Mouse (Mus musculus) central nervous system, embryonic 11.5 days (tissue): Measurements from ENCODE around the gene Slc17a2. TPM values are rescaled to one million over a fixed set of nuclear protein-coding genes. Genes with fewer than 3 reads are reported as not detected.

ENCODE experiments used
- polyA plus RNA-seq: library from polyadenylated mRNA; depleted of rRNA; stranded (reverse); fragments of >200 nt; gene quantifications from 2 replicates; pipeline ENCODE4 v1.2.3, GENCODE M21; 2012; rRNA removed

The Slc17a2 gene
- 0.01 and 0.04 TPM in 2 replicates for polyA plus RNA-seq

DNA sequence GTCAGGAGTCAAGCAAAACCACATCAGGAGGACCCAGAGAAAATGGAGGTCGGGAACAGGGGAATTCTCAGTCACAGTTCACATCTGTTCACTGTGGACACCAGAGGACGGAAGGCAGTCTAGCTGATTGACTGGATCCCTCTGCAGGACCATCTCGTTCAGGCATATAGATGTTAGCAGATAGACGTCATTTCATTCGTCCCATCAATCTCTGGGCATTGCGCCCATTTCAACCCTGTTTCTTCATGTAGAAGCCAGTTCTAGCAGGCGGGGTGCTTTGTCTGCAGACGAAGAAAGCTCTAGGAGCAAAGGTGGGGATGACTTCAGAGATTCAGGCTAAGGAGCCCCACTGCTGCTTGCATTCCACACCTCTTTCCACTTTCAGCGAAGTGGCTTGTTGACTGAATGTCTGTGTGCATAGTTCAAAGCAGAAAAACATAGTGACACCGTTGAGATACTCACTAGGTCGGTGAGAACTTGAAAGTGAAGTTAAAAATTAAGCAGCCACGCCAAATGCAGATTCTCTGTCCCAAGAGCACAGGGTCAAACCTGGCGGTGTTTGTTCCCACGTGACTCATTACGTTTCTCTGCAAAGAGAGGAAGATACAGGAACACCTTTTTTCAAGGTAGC, at the start of gene Slc17a2:
Gene Slc17a2, plus strand, starts transcription at position 572 of the 631 bp plus-strand sequence.

DNA sequence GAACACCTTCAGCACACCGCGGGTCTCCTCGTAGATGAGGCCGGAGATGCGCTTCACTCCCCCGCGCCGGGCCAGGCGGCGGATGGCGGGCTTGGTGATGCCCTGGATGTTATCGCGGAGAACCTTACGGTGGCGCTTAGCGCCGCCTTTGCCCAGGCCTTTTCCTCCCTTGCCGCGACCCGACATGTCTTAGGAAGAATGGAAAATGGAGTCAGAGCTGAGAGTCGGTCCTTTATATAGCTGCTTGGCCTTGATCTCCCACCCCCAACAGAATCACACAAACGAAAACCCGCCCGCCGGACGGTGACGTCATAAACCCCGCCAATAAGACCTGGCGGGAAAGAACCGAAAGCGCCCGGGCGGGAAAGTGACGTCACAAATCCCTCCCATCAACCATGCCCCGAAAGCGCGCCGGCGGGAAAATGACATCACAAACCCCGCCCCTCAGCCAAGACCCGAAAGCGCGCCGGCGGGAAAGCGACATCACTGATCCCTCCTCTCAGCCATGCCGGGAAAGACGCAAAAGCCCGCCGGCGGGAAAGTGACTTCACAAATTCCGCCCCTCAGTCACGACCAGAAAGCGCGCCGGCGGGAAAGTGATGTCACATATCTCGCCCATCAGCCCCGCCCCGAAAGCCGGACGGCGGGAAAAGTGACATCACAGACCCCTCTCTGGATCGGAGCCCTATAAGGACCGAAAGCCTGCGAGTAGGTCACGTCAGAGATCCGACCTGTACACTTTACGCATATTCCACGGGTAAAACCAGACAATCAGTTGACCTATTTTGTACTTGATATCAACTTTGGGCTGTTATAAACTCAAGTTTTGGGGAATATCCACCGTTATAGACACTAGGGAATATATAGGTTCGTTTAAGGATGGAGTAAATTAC, 45.6 kb upstream of the Slc17a2 start, which contains the start of gene Hist1h4a:
Gene Hist1h4a, minus strand, starts transcription at position 259 of the 893 bp plus-strand sequence.

DNA sequence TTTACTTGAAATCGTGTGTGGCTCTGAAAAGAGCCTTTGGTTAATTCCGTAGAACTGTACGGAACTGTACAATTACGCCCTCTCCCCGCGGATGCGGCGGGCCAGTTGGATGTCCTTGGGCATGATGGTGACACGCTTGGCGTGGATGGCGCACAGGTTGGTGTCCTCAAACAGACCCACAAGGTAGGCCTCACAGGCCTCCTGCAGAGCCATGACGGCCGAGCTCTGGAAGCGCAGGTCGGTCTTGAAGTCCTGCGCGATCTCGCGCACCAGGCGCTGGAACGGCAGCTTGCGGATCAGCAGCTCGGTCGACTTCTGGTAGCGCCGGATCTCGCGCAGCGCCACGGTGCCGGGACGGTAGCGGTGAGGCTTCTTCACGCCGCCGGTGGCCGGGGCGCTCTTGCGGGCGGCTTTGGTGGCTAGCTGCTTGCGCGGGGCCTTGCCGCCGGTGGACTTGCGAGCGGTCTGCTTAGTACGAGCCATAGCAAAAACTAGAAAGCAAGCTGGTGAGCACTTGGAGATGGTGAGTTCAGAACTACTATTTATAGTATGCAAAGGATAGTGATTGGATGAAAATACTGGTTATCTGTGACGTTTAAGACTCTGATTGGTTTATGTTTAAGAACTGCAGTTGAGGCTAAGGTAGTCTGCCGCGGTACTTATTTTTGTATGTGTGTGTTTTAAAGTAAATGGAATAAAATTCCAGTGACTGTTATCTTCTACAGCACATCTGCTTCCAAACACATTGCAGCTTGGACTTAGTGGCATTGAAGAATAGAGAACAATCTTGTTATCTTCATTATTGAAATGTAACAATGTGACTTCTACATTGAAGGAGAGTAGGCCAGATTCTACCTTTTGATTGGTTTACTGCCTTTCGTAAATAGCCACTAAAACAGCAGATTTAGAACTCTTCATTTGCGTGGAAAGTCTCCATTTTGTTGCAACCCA, 44.6 kb upstream of the Slc17a2 start, which contains the start of gene Hist1h3a:
Gene Hist1h3a, minus strand, starts transcription at position 516 of the 951 bp plus-strand sequence.

DNA sequence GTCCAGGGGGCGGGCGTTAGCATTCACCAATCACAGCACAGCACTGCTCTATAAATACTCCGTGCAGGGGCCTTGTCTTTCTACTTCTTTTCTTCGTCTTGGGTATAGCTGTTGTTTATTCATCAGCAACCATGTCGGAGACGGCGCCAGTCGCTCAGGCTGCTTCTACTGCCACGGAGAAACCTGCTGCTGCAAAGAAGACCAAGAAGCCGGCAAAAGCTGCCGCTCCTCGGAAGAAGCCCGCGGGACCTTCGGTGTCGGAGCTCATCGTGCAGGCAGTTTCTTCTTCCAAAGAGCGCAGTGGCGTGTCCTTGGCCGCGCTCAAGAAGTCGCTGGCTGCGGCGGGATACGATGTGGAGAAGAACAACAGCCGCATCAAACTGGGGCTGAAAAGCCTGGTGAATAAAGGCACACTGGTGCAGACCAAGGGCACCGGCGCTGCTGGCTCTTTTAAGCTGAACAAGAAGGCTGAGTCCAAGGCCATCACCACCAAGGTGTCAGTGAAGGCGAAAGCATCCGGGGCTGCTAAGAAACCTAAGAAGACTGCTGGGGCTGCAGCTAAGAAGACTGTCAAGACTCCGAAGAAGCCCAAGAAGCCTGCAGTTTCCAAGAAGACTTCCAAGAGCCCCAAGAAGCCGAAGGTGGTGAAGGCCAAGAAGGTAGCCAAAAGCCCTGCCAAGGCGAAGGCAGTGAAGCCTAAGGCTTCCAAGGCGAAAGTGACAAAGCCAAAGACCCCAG, 43.0 kb upstream of the Slc17a2 start, which contains the start of gene Hist1h1a:
Gene Hist1h1a, plus strand, starts transcription at position 81 of the 738 bp plus-strand sequence.

GRCm38 (mm10) chr13:23769613-23770012, 37.2 kb upstream of the Slc17a2 start, which contains the start of gene Trim38:
Gene Trim38, plus strand, starts transcription at chr13:23769913.

DNA sequence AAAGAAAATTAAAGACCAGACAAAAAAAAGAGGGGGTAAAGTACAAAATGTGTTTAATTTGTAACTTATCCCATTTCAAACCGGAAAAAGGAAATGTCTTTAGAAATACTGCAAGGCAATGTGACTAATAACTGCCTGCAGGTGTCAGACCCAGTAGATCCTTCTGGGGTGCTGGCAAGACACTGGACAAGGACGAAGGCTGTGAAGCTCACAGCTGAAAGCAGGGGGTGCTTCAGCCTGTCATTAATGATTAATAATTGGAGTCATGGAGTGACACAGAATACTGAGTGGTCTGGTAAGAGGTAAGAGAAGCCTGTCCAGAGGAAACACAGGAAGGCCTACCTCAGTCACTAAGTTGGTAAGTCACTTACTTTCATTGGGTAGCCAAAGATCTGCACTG, 32.5 kb downstream of the Slc17a2 start, which contains the start of gene Slc17a3:
Gene Slc17a3, plus strand, starts transcription at position 127 of the 400 bp plus-strand sequence.

GRCm38 (mm10) chr13:23867405-23867804, 60.6 kb downstream of the Slc17a2 start, which contains the start of gene Slc17a1:
Gene Slc17a1, plus strand, starts transcription at chr13:23867750.

Other genes starting within 250 kb of the Slc17a2 start
- 41.5 and 49.2 TPM in 2 replicates for gene Hist1h3e, start 244.6 kb upstream of the Slc17a2 start, polyA plus RNA-seq
- 17.0 and 26.2 TPM in 2 replicates for gene Hist1h2ae, start 235.8 kb upstream of the Slc17a2 start, polyA plus RNA-seq
- 14.7 and 42.2 TPM in 2 replicates for gene Hist1h2bg, start 235.6 kb upstream of the Slc17a2 start, polyA plus RNA-seq
- 8.0 and 18.9 TPM in 2 replicates for gene Hist1h2bf, start 232.8 kb upstream of the Slc17a2 start, polyA plus RNA-seq
- 2.4 and 8.0 TPM in 2 replicates for gene Hist1h2ad, start 232.6 kb upstream of the Slc17a2 start, polyA plus RNA-seq
- gene Hist1h3d, start 231.2 kb upstream of the Slc17a2 start, polyA plus RNA-seq: 21.2 and 34.9 TPM in 2 replicates
- 10.3 and 11.7 TPM in 2 replicates for gene Hist1h4d, start 225.4 kb upstream of the Slc17a2 start, polyA plus RNA-seq
- gene Hist1h2be, start 185.9 kb upstream of the Slc17a2 start, polyA plus RNA-seq: 1.9 and 4.2 TPM in 2 replicates
- 11.1 and 13.7 TPM in 2 replicates for gene Hist1h1e, start 184.4 kb upstream of the Slc17a2 start, polyA plus RNA-seq
- gene Hist1h2ac, start 123.0 kb upstream of the Slc17a2 start, polyA plus RNA-seq: 1.2 and 2.0 TPM in 2 replicates
- 17.0 and 27.2 TPM in 2 replicates for gene Hist1h2bc, start 122.8 kb upstream of the Slc17a2 start, polyA plus RNA-seq
- 0.11 and 0.17 TPM in 2 replicates for gene Hist1h1t, start 111.2 kb upstream of the Slc17a2 start, polyA plus RNA-seq
- gene Hist1h4c, start 108.5 kb upstream of the Slc17a2 start, polyA plus RNA-seq: 7.5 and 10.3 TPM in 2 replicates
- 1.8 and 1.9 TPM in 2 replicates for gene Hfe, start 96.1 kb upstream of the Slc17a2 start, polyA plus RNA-seq
- gene Hist1h1c, start 68.2 kb upstream of the Slc17a2 start, polyA plus RNA-seq: 13.2 and 15.1 TPM in 2 replicates
- gene Hist1h3c, start 61.4 kb upstream of the Slc17a2 start, polyA plus RNA-seq: 51.1 and 52.4 TPM in 2 replicates
- gene Hist1h2bb, start 60.3 kb upstream of the Slc17a2 start, polyA plus RNA-seq: 6.3 and 16.8 TPM in 2 replicates
- gene Hist1h2ab, start 55.9 kb upstream of the Slc17a2 start, polyA plus RNA-seq: 44.2 and 53.2 TPM in 2 replicates
- gene Hist1h3b, start 54.7 kb upstream of the Slc17a2 start, polyA plus RNA-seq: 52.8 and 64.6 TPM in 2 replicates
- gene Hist1h4b, start 50.0 kb upstream of the Slc17a2 start, polyA plus RNA-seq: 29.2 and 64.2 TPM in 2 replicates
- 7.3 and 15.7 TPM in 2 replicates for gene Hist1h4a, start 45.8 kb upstream of the Slc17a2 start, polyA plus RNA-seq
- 31.4 and 33.8 TPM in 2 replicates for gene Hist1h3a, start 44.6 kb upstream of the Slc17a2 start, polyA plus RNA-seq
- gene Hist1h1a, start 43.3 kb upstream of the Slc17a2 start, polyA plus RNA-seq: 9.1 and 22.2 TPM in 2 replicates
- gene Trim38, start 37.1 kb upstream of the Slc17a2 start, polyA plus RNA-seq: not detected in 2 replicates
- 0.06 and 0.08 TPM in 2 replicates for gene Slc17a3, start 32.4 kb downstream of the Slc17a2 start, polyA plus RNA-seq
- 0.02 TPM in 1 of 2 replicates, not detected in the other for gene Slc17a1, start 60.8 kb downstream of the Slc17a2 start, polyA plus RNA-seq
- 0.05 and 0.10 TPM in 2 replicates for gene Slc17a4, start 108.0 kb downstream of the Slc17a2 start, polyA plus RNA-seq
- not detected in 2 replicates for gene Hist1h2ba, start 127.2 kb downstream of the Slc17a2 start, polyA plus RNA-seq
- not detected in 2 replicates for gene Hist1h2aa, start 127.5 kb downstream of the Slc17a2 start, polyA plus RNA-seq
- 0.31 and 0.34 TPM in 2 replicates for gene Scgn, start 184.2 kb downstream of the Slc17a2 start, polyA plus RNA-seq